Mouse (Mus musculus) monocyte, adult 5-6 weeks (primary cell): ENCODE results near the gene Psapl1. TPM values are rescaled to one million over a fixed set of nuclear protein-coding genes. Genes with fewer than 3 reads are reported as not detected.

ENCODE experiments used
- total RNA-seq: library from RNA; stranded (forward); fragments of 200-1000, 200-491, 200-594 nt; gene quantifications from 3 replicates; pipeline ENCODE4 v1.2.3, GENCODE M21; 2017

Psapl1 gene
- total RNA-seq, 1 experiment from 2014 or later: not detected

Other genes starting within 250 kb of the Psapl1 start
- gene Sorcs2, start 194.1 kb downstream of the Psapl1 start, total RNA-seq: 0.85 to 4.7 TPM (median 1.4 TPM) in 3 replicates